Mouse (Mus musculus) fibroblast of lung, adult 2 months (primary cell): ENCODE measurements around the gene Cd40.

Source experiments
- DNase-seq: peaks from one replicate; pipeline ENCODE4 v3.0.0-alpha.2; 2011; ENCODE audit warnings: low read depth

The Cd40 gene

GRCm38 (mm10) chr2:165056377-165057085 is 1.1 kb downstream of the Cd40 start:
- no peak for DNase-seq

DNA sequence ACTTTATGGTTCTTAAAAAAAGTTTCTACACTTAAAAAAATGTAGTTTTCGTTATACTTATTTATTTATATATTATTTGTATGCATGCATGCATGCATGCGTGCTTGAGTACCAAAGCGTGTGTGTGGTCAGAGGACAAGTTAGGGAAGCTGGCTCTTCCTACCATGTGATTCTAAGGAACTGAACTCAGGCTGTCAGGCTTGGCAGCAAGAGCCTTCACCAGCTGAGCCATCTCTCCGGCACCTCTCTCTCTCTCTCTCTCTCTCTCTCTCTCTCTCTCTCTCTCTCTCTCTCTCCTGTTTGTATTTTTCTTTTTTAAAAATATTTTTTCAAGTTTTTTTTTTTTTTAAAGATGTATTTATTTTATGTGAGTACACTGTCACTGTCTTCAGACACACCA is 4.5 kb downstream of the Cd40 start:
- no peak for DNase-seq

DNA sequence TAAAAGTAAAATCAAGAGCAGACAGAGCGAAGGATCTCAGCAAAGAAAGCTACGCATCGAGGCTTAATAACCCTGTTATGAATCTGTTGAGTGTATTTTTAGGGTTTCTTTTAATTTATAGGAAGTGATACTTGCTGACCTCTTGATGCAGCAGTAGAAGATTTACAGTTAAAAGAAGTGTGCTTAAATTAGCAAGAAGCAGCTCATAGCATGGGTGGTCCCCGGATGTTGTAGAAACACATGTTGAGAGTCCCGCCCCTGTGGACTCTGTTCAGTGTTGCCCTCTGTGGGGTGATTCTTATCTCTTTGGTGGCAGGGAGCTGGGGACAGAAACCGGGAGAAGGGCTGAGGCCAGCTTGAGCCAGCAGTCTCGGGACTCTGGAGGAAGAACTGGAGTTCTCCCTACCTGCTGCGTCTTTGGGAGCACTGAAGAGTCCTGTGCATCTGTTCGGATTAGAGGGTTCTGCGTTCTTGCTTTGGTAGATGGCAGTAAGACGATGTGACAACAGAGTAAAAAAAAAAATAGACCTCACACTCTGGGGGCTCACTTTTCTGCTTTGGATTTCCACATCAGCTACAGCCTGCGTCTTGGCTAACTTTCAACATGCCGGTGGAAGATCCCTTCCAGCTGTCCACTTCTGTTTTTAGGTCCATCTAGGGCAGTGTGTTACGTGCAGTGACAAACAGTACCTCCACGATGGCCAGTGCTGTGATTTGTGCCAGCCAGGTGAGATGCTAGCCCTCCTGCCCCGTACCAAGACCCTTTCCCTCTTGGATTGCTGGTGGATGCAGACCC is 6.4 kb downstream of the Cd40 start:
- no peak for DNase-seq

DNA sequence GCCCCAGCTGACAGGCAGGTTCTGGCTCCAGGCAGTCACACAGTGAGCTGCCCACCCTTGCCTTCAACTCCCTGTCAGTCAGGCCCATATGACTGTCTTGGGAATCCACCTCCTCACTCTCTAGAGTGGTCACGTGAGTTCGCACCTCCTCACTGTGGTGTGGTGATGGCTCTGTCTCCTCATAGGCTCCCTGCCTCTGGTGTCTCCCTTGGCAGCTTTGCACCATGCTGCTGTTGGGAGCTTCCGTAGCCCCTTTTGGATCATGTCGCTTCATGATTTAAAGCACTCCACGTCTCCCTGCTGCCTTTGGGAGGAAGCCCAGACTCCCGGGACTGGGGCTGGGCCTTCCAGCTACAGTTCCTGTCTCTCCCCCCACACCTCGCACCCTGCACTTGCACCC is 9.1 kb downstream of the Cd40 start:
- DNase-seq, result no peak

- no peak for DNase-seq
These were observed 13.4 kb downstream of the Cd40 start for GRCm38 (mm10) chr2:165068806-165069205.

- DNase-seq, result no peak
These were observed 14.8 kb downstream of the Cd40 start for GRCm38 (mm10) chr2:165070096-165070816.

DNA sequence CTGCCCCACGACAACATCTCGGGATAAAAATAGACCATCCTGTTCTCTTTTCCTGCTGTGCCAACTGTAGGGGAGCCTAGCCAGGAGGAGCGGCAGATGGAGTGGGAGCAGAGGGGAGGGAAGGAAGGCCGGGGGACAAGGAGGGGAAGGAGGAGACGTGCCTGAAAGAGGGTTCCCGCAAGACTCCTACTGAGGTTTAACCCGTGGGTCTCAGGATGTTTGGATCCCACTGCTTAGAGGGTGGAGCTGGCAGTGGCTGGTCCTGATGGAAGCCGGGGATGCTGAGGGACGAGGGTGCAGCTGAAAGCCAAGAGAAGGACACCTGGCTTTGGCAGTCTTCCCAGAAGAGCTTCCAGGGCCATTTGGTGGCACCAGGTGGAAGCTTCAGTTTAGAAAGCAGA is 18.0 kb downstream of the Cd40 start:
- DNase-seq, result no peak

DNA sequence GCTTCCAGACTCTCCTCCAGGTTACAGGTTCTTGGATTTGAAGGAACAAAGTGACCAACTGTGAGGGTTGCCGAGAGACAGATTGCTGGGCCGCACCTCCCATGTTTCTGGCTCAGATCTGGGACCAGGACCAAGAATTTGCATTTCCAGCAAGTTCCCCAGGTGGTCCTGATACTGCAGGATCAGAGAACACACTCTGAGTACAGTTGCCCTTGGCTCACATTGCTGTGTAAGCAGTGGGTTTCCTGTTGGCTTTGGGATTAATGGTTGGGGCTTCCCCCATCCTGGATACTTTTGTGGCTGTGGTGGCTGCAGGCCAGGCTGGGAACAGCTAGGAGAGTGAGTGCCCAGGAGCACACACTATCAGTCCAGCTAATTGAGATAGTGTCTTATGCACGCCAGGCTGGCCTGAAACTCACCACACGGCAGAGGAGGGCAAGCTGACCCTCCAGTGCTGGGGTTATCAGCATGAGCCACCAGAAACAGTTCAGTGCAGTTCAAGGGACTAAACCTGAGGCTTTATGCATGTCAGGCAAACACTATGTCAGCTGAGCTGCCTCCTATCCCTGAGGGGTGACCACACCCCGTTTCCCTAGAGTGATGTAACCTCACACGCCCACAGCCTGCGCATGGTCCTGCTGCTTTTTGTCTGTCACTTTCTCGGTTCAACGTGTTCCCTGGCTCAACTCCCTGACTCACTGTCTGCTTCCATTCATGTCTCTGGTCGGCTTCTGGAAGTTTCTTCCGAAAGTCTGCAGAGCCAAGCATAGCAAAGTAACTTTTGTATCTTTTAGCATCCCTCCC is 18.9 kb downstream of the Cd40 start:
- no peak for DNase-seq

GRCm38 (mm10) chr2:165074937-165075336 is 19.5 kb downstream of the Cd40 start:
- DNase-seq, result peak; percentile 25

- DNase-seq, result no peak
These were observed 21.6 kb downstream of the Cd40 start for GRCm38 (mm10) chr2:165077055-165077454.

GRCm38 (mm10) chr2:165078045-165078444 is 22.6 kb downstream of the Cd40 start:
- DNase-seq, result no peak

GRCm38 (mm10) chr2:165078605-165079004 is 23.2 kb downstream of the Cd40 start:
- DNase-seq, result no peak

- no peak for DNase-seq
These were observed 25.2 kb downstream of the Cd40 start for GRCm38 (mm10) chr2:165080657-165081056.

DNA sequence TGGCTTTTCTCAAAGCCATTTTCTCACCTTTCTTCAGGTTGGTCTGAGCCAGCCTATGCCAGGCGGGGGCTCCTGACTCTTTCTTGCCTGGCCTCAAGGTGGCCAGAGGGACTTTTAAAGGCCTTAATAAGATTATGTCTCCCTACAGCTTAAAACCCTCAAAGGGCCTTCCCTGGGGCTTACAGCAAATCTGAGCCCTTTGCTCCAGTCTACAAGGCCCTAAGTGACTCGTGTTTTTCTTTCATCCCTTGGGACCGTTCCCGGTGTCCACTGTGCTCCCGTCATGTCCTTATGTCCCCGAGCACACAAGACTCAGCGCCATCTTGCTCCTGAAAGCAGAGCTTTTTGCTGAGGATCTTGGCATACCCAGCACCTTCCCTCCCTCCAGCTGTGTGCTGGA is 25.8 kb downstream of the Cd40 start:
- no peak for DNase-seq

DNA sequence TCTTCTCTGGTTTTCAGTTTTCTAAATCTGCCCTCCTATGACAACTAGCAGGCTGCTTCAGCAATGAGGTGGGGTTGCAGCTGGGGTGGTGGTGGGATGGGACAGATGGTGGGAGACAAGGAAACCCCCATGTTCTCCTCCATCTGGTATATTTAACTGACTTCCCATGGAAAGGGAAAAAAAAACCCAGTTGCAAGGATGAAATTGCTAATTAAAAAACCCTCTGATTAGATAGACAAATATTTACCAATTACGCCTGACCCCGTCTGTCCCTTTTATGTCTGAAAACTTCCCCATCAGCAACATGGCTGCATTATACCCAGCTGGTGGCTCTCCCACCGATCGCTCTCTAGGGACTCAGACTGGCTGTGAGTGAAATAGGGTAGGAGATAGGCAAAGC is 31.2 kb downstream of the Cd40 start:
- no peak for DNase-seq

GRCm38 (mm10) chr2:165089470-165089869 is 34.0 kb downstream of the Cd40 start:
- DNase-seq, result no peak

DNA sequence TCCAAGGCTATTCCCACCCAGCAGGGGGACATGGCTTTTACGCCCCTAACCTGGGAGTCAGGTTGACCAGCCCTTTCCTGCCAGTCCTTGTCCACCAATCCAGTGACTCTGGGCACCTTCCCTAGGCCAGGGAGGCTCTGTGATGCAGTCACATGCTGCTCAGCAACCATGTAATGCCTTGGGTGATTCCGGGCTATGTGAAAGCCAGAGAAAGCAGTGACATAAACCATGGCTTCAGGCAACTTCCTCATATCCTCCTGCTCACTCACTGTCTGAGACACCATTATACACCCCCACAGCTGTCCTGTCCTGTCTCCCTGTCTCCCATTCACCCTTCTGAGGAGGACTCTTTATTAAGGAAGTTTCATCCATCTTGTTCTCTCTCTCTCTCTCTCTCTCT is 35.2 kb downstream of the Cd40 start, which contains the start of gene 1700025C18Rik:
Gene 1700025C18Rik, minus strand, starts transcription at position 101 of the 400 bp plus-strand sequence.
- DNase-seq, result no peak

DNA sequence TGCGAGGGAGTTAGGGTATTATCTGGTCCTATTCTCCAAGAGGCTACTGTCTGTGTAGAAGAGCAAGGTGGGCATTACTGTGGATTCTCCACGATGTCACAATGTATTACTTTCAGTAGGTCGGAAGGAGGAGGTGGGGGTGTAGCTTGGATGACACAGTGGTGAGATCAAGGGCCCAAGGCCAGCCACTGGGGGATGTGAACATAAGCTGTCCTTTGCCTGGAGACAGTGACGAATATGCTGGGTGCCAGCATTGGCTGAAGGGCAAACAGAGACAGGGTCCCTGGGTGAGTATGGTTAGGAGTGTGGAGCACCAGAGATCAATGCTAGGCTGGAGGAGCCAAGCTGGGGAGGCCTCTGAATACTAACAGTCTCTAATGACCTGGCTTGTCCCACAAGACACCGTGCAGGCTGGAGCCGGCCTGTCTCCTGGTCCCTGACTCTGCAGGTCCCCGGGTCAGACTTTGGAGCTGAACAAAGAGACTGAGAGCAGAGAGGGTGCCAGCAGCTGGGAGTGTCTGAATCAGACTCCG is 36.1 kb downstream of the Cd40 start:
- DNase-seq, result no peak

DNA sequence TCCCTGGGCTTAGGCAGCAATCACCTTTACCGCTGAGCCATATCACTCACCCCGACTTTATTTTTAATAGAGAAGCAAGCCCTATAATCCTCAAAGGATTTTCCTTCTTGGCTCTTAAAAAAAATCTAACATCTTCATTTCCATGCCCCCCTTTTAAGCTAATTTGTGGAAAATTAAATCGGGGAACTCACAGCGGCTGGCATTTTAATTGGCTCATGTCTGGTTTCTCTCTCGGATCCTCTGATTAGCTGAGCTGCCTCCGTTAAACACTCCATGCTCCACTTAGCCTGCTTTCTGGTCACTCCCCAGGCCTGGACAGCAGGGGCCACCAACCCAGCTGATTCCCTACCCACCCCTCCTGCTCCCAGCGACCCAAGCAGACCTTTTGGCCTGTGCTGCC is 37.0 kb downstream of the Cd40 start:
- DNase-seq, result no peak

GRCm38 (mm10) chr2:165096367-165096766 is 40.9 kb downstream of the Cd40 start:
- DNase-seq, result no peak

DNA sequence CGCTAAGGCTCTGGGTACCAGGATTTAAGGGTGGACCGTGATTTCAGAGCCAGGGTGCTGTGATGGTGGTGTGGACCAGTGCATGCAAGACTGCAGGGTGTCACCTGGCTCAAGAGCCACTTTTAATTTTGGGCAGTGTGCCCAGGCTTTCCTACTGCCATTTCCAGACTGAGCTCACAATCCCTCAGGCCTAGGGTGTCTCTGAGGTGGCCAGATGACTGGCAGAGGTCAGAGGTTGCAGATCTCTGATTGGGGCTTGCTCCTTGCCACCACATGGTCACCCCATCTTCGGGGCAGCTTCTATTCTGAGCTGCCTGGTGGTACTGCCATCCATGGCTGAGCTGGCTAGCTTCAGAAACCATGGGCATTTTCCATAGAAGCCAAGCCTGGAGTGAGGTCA is 43.4 kb downstream of the Cd40 start:
- DNase-seq, result no peak

GRCm38 (mm10) chr2:165100749-165101148 is 45.3 kb downstream of the Cd40 start:
- DNase-seq, result no peak
